Mouse (Mus musculus): Measurements from ENCODE around the gene C1qtnf9. TPM values are rescaled to one million over a fixed set of nuclear protein-coding genes. Genes with fewer than 3 reads are reported as not detected.

The C1qtnf9 gene
- 2.5 TPM for polyA plus RNA-seq (2014; fragmentation: Illumina TruSeq; extraction: RNeasy Lipid Tissue Mini Kit (QIAGEN cat#74804); ENCODE audit: low read depth, low replicate concordance)

DNA sequence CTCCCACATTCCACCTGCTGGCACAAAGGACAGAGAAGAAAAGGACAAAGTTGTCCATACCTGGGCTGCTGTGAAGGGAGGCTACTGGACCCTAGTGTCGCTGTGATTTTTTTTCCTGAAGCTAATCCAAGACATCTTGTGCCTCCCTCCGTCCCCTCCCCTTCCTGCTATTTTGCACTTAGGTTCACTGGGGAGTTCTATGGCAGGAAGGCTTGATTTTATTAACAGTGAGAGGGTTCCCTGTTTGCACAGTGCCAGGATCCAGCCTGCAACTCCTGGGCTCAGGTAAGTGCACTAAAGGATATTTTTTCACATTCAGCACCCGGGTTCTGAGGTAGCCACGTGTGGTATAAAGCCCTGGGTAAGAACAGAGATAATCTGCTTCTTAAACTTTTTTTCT is at the start of gene C1qtnf9:
Gene C1qtnf9, plus strand, starts transcription at position 251 of the 400 bp plus-strand sequence.

DNA sequence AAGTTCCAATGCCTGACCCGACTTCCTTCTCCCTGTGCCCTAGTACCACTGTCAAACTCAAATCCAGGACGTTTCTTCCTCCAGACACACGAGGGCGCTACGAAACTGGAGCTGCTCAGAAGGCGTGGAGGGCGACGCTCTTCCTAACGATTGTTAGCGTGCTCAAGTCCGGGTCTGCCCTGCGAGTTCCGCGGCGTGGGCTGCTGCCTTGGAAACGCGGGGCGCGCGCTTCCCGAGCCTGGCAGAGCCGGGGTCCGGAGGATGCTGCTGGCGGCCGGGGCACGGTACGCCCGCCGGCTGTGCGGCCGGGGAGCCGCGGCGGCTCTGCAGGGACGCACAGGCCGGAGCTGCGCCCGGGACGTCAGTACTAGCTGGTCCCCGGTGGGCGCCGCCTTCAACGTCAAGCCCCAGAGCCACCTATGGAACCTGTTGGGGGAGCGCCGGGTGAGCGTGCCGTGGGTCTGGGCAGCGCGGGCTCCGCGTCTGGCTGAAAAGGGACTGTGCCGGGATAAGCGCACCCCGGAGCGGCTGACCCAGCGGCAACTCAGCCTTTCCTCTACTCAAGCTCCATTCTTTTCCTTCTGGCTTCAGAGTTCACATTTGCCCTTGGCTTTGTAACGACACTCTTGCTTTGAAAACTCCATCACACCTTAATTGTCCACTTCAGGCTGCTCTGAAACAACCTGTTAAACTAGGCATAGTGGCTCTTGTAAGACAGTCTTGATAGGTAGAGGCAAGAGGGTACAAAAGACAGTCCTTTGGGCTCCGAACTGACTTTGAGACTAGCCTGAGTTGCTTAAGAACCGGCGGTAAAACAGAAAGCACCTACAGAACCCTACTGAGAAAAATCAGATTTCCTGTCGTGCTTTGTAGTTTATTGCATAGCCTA is 16.7 kb downstream of the C1qtnf9 start, which contains the start of gene Mipep:
Gene Mipep, plus strand, starts transcription at position 147 of the 889 bp plus-strand sequence.

Other genes starting within 250 kb of the C1qtnf9 start
- gene Spata13, start 134.1 kb upstream of the C1qtnf9 start, polyA plus RNA-seq (2014; fragmentation: Illumina TruSeq; extraction: RNeasy Lipid Tissue Mini Kit (QIAGEN cat#74804); ENCODE audit: low read depth, low replicate concordance) = 21.2 TPM
- 16.2 TPM for gene Mipep, start 16.4 kb downstream of the C1qtnf9 start, polyA plus RNA-seq (2014; fragmentation: Illumina TruSeq; extraction: RNeasy Lipid Tissue Mini Kit (QIAGEN cat#74804); ENCODE audit: low read depth, low replicate concordance)

Data from sigmoid colon, adult 10 weeks (tissue).